Mouse (Mus musculus): ENCODE data around the gene Fam243. TPM values are rescaled to one million over a fixed set of nuclear protein-coding genes. Genes with fewer than 3 reads are reported as not detected.

Gene Fam243
- total RNA-seq (2021): not detected

GRCm38 (mm10) chr16:92321341-92321740 is at the start of gene Fam243:
Gene Fam243 (minus strand): TSS chr16:92321441.
- intact Hi-C loops (cut with DNase I): no loop called here
- DNase-seq (ENCODE audit: low spot score in 2 of 2): no peak

- intact Hi-C loops (cut with DNase I): no loop called here
- DNase-seq (ENCODE audit: low spot score in 2 of 2): no peak
These were observed 48.0 kb upstream of the Fam243 start for GRCm38 (mm10) chr16:92369260-92369659.

GRCm38 (mm10) chr16:92365477-92365876 is 44.2 kb upstream of the Fam243 start:
- intact Hi-C loops (cut with DNase I): no loop called here

GRCm38 (mm10) chr16:92360711-92361110 is 39.5 kb upstream of the Fam243 start:
- no peak for DNase-seq (ENCODE audit: low spot score in 2 of 2)
- intact Hi-C loops (cut with DNase I): no loop called here

More at GRCm38 (mm10) chr16:92365477-92365876, 44.2 kb upstream of the Fam243 start:
- no peak for DNase-seq (ENCODE audit: low spot score in 2 of 2)

- DNase-seq (ENCODE audit: low spot score in 2 of 2): no peak
- intact Hi-C loops (cut with DNase I): no loop called here
These were observed 38.0 kb upstream of the Fam243 start, which contains the start of gene Kcne1 for GRCm38 (mm10) chr16:92359229-92359628. Gene Kcne1 (minus strand): TSS chr16:92359468.

GRCm38 (mm10) chr16:92358734-92359133 is 37.5 kb upstream of the Fam243 start:
- intact Hi-C loops (cut with DNase I): no loop called here
- no peak for DNase-seq (ENCODE audit: low spot score in 2 of 2)

- DNase-seq (ENCODE audit: low spot score in 2 of 2): no peak
- intact Hi-C loops (cut with DNase I): no loop called here
These were observed 36.3 kb upstream of the Fam243 start for GRCm38 (mm10) chr16:92357566-92357965.

GRCm38 (mm10) chr16:92357023-92357422 is 35.8 kb upstream of the Fam243 start:
- no peak for DNase-seq (ENCODE audit: low spot score in 2 of 2)
- intact Hi-C loops (cut with DNase I): no loop called here

GRCm38 (mm10) chr16:92355982-92356381 is 34.7 kb upstream of the Fam243 start:
- intact Hi-C loops (cut with DNase I): no loop called here
- DNase-seq (ENCODE audit: low spot score in 2 of 2): no peak

- DNase-seq (ENCODE audit: low spot score in 2 of 2): no peak
- intact Hi-C loops (cut with DNase I): no loop called here
These were observed 34.1 kb upstream of the Fam243 start for GRCm38 (mm10) chr16:92355366-92355765.

- intact Hi-C loops (cut with DNase I): no loop called here
- no peak for DNase-seq (ENCODE audit: low spot score in 2 of 2)
These were observed 32.7 kb upstream of the Fam243 start for GRCm38 (mm10) chr16:92353897-92354296.

- DNase-seq (ENCODE audit: low spot score in 2 of 2): no peak
- intact Hi-C loops (cut with DNase I): no loop called here
These were observed 32.1 kb upstream of the Fam243 start for GRCm38 (mm10) chr16:92353295-92353694.

GRCm38 (mm10) chr16:92348941-92349340 is 27.7 kb upstream of the Fam243 start:
- peak in 1 of 2 experiments; percentile 26 for DNase-seq (ENCODE audit: low spot score in 2 of 2)

GRCm38 (mm10) chr16:92346297-92346916 is 25.2 kb upstream of the Fam243 start:
- intact Hi-C loops (cut with DNase I): no loop called here
- DNase-seq (ENCODE audit: low spot score in 2 of 2): no peak

More at GRCm38 (mm10) chr16:92348941-92349340, 27.7 kb upstream of the Fam243 start:
- intact Hi-C loops (cut with DNase I): no loop called here

GRCm38 (mm10) chr16:92345177-92345576 is 23.9 kb upstream of the Fam243 start:
- no peak for DNase-seq (ENCODE audit: low spot score in 2 of 2)
- intact Hi-C loops (cut with DNase I): no loop called here

- intact Hi-C loops (cut with DNase I): loop anchor here (1.0 to 5.0 kb wide), 2 partner anchors 116 to 136 kb away; no protein-coding TSS in a partner anchor
- peak; percentile 61 to 79 for DNase-seq (ENCODE audit: low spot score in 2 of 2)
These were observed 19.6 kb upstream of the Fam243 start for GRCm38 (mm10) chr16:92340612-92341511.

- intact Hi-C loops (cut with DNase I): no loop called here
These were observed 15.0 kb upstream of the Fam243 start for GRCm38 (mm10) chr16:92336280-92336679.

GRCm38 (mm10) chr16:92334600-92334999 is 13.4 kb upstream of the Fam243 start:
- intact Hi-C loops (cut with DNase I): no loop called here
- no peak for DNase-seq (ENCODE audit: low spot score in 2 of 2)

More at GRCm38 (mm10) chr16:92336280-92336679, 15.0 kb upstream of the Fam243 start:
- DNase-seq (ENCODE audit: low spot score in 2 of 2): peak; percentile 66 to 83

- intact Hi-C loops (cut with DNase I): no loop called here
- no peak for DNase-seq (ENCODE audit: low spot score in 2 of 2)
These were observed 9.7 kb upstream of the Fam243 start for GRCm38 (mm10) chr16:92330966-92331365.

- intact Hi-C loops (cut with DNase I): no loop called here
- DNase-seq (ENCODE audit: low spot score in 2 of 2): peak in 1 of 2 experiments; percentile 60
These were observed 6.7 kb upstream of the Fam243 start for GRCm38 (mm10) chr16:92327911-92328310.

GRCm38 (mm10) chr16:92325062-92325406 is 3.8 kb upstream of the Fam243 start:
- intact Hi-C loops (cut with DNase I): no loop called here
- no peak for DNase-seq (ENCODE audit: low spot score in 2 of 2)

Data from left cerebral cortex, postnatal 25 days (tissue).